Mouse (Mus musculus): ENCODE results near the gene Sf3a2. TPM values are rescaled to one million over a fixed set of nuclear protein-coding genes. Genes with fewer than 3 reads are reported as not detected.
"Not testable (repeated sequence)": the region's sequence is repeated elsewhere in the genome, so short reads cannot be mapped to it uniquely, and the experiment has no call there.

Sf3a2 gene
- total RNA-seq, 4 experiments from 2014 or later, result 35.5 to 53.7 (median 46.1) TPM

DNA sequence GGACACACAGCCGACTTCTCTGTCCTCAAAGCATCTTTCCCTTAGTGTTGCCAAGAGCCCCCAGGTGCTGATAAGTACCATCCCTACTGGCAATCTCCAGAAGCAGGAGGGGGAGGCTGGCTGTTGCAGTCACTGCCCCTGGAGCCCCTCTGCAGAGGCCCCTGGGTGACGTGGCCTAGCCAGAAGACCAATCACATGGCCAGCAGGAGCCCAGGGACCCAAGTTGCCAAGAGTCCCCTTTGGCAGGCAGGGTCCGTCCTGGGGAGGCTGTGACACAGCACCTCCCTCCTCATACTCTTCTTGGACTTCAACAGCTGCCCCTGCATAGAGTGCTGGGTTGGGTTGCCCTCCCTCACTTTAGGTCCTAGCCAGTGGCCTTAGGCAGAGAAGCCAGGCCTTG is 5.0 kb downstream of the Sf3a2 start:
- no peak for DNase-seq (ENCODE audit: low spot score in 2 of 2)

DNA sequence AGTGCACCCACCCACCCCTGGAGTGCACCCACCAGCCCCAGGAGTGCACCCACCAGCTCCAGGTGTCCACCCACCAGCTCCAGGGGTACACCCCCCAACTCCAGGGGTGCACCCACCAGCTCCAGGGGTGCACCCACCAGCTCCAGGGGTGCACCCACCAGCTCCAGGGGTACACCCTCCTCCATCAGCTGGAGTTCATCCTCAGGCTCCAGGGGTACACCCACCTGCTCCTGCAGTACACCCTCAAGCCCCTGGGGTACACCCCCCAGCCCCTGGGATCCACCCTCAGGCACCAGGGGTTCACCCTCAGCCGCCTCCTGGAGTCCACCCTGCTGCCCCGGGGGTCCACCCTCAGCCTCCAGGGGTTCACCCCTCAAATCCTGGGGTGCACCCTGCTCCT is 6.3 kb downstream of the Sf3a2 start:
- DNase-seq (ENCODE audit: low spot score in 2 of 2), result no peak

- no peak for DNase-seq (ENCODE audit: low spot score in 2 of 2)
Measured at GRCm38 (mm10) chr10:80804916-80805315, 6.9 kb downstream of the Sf3a2 start, which contains the start of gene Amh. Gene Amh, plus strand, starts transcription at chr10:80805243.

GRCm38 (mm10) chr10:80805322-80805721 is 7.3 kb downstream of the Sf3a2 start:
- no peak for DNase-seq (ENCODE audit: low spot score in 2 of 2)

GRCm38 (mm10) chr10:80805925-80806324 is 7.9 kb downstream of the Sf3a2 start:
- DNase-seq (ENCODE audit: low spot score in 2 of 2), result peak in 1 of 2 experiments; percentile 55

- DNase-seq (ENCODE audit: low spot score in 2 of 2), result no peak
Measured at GRCm38 (mm10) chr10:80806341-80807056, 8.5 kb downstream of the Sf3a2 start.

- DNase-seq (ENCODE audit: low spot score in 2 of 2), result peak in 1 of 2 experiments; percentile 93
Measured at GRCm38 (mm10) chr10:80807057-80807627, 9.1 kb downstream of the Sf3a2 start.

GRCm38 (mm10) chr10:80808099-80808984 is 10.3 kb downstream of the Sf3a2 start:
- DNase-seq (ENCODE audit: low spot score in 2 of 2), result no peak

DNA sequence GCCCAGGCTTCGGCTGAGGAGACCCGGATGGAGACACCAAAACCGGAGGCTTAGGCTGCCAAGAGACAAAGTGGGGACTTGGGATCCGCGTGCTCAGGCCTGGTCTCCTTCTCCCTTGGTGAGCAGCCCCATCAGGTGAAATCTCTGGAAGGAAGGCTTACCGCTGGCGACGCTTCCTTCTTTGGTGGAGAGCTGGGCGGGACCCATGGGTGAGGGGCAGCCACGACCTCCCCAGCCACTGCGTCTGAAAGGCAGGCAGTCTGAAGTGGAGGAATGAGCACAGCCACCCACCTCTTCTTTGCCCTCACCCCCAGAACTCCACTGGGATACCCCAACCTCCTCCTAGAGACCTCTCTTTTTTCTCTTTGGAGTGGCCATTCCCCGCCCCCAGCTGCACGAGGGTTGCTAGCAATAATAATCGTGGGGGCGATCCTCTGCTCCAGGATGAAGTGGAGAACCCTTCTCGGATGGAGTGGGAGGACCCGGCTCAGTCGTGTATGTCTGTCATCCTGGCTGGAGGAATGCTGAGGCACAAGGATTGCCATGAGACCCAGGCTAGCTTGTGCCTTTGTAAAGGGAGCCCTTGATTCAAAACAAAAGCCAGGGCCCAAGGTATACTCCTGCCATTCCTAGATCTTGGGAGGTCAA is 11.1 kb downstream of the Sf3a2 start:
- no peak for DNase-seq (ENCODE audit: low spot score in 2 of 2)

- no peak for DNase-seq (ENCODE audit: low spot score in 2 of 2)
Measured at GRCm38 (mm10) chr10:80810084-80810483, 12.1 kb downstream of the Sf3a2 start.

- DNase-seq (ENCODE audit: low spot score in 2 of 2), result no peak
Measured at GRCm38 (mm10) chr10:80812391-80813041, 14.5 kb downstream of the Sf3a2 start.

DNA sequence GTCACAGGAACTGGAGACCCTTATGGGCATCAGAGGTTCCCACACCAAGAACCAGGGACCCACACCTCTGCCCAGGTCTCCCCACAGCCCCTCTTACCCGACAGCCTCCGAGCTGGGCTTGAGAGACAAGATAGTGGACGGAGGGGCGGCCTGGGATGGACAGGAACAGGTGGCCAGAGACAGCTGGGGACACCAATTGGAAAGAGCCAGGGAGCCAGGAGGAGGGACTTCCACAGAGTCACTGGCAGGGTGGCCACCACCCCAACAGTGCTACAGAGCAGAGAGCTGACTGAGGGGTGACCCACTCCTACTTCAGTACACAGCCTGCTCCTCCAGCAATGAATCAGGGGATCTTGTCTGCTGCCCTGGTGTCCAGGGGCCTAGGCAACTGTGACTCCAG is 15.4 kb downstream of the Sf3a2 start, which contains the start of gene Jsrp1:
TSS of gene Jsrp1 (minus strand) at position 133 of the 400 bp plus-strand sequence.
- no peak for DNase-seq (ENCODE audit: low spot score in 2 of 2)

DNA sequence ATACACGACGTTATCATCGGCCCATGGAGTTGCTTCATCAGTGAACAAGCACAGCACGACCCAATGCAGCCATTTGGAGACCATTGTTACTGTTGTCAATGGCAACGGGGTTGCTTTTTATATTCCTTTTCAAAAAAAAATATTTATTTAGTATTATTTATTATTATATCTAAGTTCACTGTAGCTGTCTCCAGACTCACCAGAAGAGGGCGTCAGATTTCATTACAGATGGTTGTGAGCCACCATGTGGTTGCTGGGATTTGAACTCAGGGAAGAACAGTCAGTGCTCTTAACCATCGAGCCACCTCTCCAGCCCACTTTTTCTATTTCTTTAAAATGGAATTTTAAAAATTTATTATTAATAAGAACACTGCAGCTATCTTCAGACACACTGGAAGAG is 16.8 kb downstream of the Sf3a2 start:
- DNase-seq (ENCODE audit: low spot score in 2 of 2), result no peak

- not testable (repeated sequence) for DNase-seq (ENCODE audit: low spot score in 2 of 2)
Measured at GRCm38 (mm10) chr10:80816303-80816702, 18.3 kb downstream of the Sf3a2 start.

GRCm38 (mm10) chr10:80817164-80817563 is 19.2 kb downstream of the Sf3a2 start:
- no peak for DNase-seq (ENCODE audit: low spot score in 2 of 2)

- DNase-seq (ENCODE audit: low spot score in 2 of 2), result not testable (repeated sequence)
Measured at GRCm38 (mm10) chr10:80817955-80818354, 20.0 kb downstream of the Sf3a2 start.

DNA sequence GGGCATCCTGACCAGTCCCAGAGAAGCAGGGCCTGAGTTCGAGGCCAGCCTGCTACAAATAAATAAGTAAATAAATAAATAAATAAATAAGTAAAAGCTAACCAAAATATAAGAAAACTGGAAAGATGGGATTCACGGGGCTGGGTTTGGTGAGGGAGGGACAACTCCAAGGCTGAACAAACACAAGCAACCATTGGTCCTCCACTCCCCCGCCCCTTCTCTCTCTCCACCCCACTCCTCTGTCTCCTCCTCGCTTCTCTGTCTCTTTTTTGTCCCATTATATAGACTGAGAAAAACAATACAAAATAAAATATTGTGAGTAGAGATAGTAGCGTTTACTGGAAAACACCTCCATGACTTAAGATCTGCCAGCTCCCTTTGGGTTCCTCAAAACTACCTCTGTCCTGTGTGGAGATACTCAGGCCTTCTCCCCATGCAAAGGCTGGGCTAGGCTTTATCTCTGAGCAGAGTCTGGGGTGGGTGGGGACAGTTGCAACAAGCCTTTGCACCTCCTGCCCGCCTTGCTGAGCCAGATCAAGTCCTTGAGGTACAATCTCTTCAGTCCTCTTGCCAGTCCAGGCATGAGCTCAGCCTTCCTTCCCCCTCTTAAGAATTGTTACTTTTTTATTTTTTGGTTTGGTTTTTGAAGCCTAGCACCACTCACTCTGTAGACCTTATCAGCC is 20.7 kb downstream of the Sf3a2 start:
- DNase-seq (ENCODE audit: low spot score in 2 of 2), result no peak

DNA sequence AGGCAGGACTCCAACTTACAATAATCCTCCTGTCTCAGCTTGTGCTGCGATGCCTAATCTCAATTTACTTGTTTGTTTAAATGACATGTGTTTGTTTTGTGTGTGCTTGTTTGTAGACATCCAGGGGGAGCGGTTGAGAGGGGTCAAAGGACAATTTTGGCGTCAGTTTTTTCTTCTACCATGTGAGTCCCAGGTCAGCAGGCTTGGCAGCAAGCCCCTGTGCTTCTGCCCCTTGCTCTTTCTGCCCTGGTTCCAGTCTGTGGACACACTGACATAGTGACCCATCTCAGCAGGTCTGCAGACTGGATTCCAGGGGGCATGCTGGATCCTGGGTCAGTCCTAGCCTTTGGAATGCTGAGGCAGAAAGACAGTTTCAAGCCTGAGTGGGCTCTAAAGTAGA is 21.4 kb downstream of the Sf3a2 start:
- no peak for DNase-seq (ENCODE audit: low spot score in 2 of 2)

- no peak for DNase-seq (ENCODE audit: low spot score in 2 of 2)
Measured at GRCm38 (mm10) chr10:80821991-80822390, 24.0 kb downstream of the Sf3a2 start.

- no peak for DNase-seq (ENCODE audit: low spot score in 2 of 2)
Measured at GRCm38 (mm10) chr10:80822528-80822927, 24.5 kb downstream of the Sf3a2 start.
